Mouse (Mus musculus): ENCODE data around the gene Card6. TPM values are rescaled to one million over a fixed set of nuclear protein-coding genes. Genes with fewer than 3 reads are reported as not detected.

Card6 gene
- total RNA-seq, 1 experiment: 0.18 TPM

DNA sequence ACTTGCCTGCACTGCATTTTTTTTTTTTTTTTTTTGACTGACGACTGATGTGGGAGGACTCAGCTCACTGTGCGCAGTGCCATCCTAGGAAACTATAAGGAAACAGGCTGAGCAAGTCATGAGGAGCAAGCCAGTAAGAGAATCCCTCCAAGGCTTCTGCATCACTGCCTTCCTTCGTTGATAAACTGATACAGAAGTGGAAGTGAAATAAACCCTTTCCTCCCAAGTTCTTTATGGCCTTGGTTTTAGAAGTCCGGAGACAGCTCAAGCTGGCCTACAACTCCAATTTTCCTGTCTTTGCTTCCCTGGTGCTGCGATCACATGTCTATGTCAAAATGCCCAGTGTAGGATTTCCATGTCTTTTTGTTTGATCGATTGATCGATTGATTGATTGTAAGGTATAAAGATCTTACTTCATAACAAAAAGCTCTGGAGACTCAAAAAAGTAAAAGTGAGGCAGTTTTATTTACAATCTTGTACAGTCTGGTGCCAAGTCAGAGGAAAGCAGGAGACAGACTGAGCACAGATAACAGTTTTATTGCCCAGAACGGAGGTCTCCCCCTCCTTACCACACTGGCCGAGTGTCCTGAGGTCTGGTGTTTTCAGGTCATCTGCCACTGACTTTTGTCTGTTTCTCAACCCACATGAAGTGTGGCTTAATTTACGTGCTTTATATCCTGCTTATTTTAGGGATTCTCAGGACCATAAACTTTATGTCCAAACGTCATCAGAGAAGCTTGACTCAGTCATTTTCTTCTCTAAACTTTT, 12.6 kb downstream of the Card6 start:
- no peaks in the 10 kb centered on the region for H3K9me3 ChIP-seq (ENCODE audit: control insufficient read depth, insufficient read depth, low read depth, low read length)
- in situ Hi-C loops (cut with MboI; ENCODE audit: low sequenced_read_pairs in 2 of 2, unreplicated experiment in 2 of 2): loop anchor here in 1 of 2 experiments (25.0 kb wide), 1 partner anchor 1117 kb away; no protein-coding TSS in a partner anchor
- TF ChIP-seq CHD2 (IDR thresholded peaks at IDR 0.05; ENCODE audit: low read depth, low read length) (no peak), ZNF384 (IDR thresholded peaks at IDR 0.05; ENCODE audit: low read depth, low read length) (no peak), HCFC1 (IDR thresholded peaks at IDR 0.05; ENCODE audit: borderline replicate concordance, insufficient read depth, low read length) (no peak), ZC3H11A (IDR thresholded peaks at IDR 0.05; ENCODE audit: borderline replicate concordance, low read depth, low read length) (no peak), MAFK (IDR thresholded peaks at IDR 0.05; ENCODE audit: insufficient read depth, low read depth, low read length) (no peak)
- no peak overlapping the region for H3K27ac ChIP-seq (ENCODE audit: insufficient read depth, low read depth, low read length, poor library complexity, severe bottlenecking)
- no peaks in the 10 kb centered on the region for H3K36me3 ChIP-seq (ENCODE audit: control insufficient read depth, insufficient read depth, low read length, poor library complexity, severe bottlenecking)
- H3K4me1 ChIP-seq (ENCODE audit: control insufficient read depth in 2 of 2, insufficient read depth in 2 of 2, low read length in 2 of 2, poor library complexity in 1 of 2): no peaks in the 10 kb centered on the region
- DNase-seq (ENCODE audit: low read depth, low spot score): no peak
- no peak overlapping the region for H3K9ac ChIP-seq (ENCODE audit: insufficient read depth, low read depth, low read length, poor library complexity, severe bottlenecking)
- no peak overlapping the region for H3K4me3 ChIP-seq (ENCODE audit: insufficient read depth in 1 of 2, low read depth in 1 of 2, low read length in 2 of 2, poor library complexity in 1 of 2, severe bottlenecking in 1 of 2)

DNA sequence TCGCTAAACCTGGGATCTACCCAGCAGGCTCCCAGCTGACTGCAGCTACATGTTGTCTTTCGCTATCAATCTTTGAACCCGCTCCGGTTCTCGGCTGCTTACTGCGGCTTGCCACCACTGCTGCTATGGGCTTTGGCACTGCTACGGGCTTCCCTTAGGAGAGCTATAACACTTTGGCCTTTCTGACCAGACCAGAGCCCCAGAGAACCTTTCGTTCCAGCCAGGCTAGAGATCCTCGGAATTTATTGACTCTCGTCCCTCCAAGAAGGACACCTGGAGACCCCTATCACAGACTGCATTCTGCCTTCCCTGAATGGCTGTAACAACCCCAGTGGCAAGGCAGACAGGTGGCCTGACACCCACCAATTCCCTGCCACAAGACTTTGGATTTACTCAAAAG, 18.2 kb downstream of the Card6 start:
- Histone ChIP-seq H3K9ac (ENCODE audit: insufficient read depth, low read depth, low read length, poor library complexity, severe bottlenecking) (no peak overlapping the region), H3K9me3 (ENCODE audit: control insufficient read depth, insufficient read depth, low read depth, low read length) (no peaks in the 10 kb centered on the region), H3K36me3 (ENCODE audit: control insufficient read depth, insufficient read depth, low read length, poor library complexity, severe bottlenecking) (no peaks in the 10 kb centered on the region), H3K4me3 (ENCODE audit: insufficient read depth in 1 of 2, low read depth in 1 of 2, low read length in 2 of 2, poor library complexity in 1 of 2, severe bottlenecking in 1 of 2) (no peak overlapping the region), H3K4me1 (ENCODE audit: control insufficient read depth in 2 of 2, insufficient read depth in 2 of 2, low read length in 2 of 2, poor library complexity in 1 of 2) (no peaks in the 10 kb centered on the region), H3K27ac (ENCODE audit: insufficient read depth, low read depth, low read length, poor library complexity, severe bottlenecking) (no peak overlapping the region)
- TF ChIP-seq MAFK (IDR thresholded peaks at IDR 0.05; ENCODE audit: insufficient read depth, low read depth, low read length) (no peak), ZNF384 (IDR thresholded peaks at IDR 0.05; ENCODE audit: low read depth, low read length) (no peak), HCFC1 (IDR thresholded peaks at IDR 0.05; ENCODE audit: borderline replicate concordance, insufficient read depth, low read length) (no peak), ZC3H11A (IDR thresholded peaks at IDR 0.05; ENCODE audit: borderline replicate concordance, low read depth, low read length) (no peak), CHD2 (IDR thresholded peaks at IDR 0.05; ENCODE audit: low read depth, low read length) (no peak)
- in situ Hi-C loops (cut with MboI; ENCODE audit: low sequenced_read_pairs in 2 of 2, unreplicated experiment in 2 of 2): loop anchor here in 1 of 2 experiments (25.0 kb wide), 1 partner anchor 1122 kb away; no protein-coding TSS in a partner anchor
- DNase-seq (ENCODE audit: low read depth, low spot score): no peak

DNA sequence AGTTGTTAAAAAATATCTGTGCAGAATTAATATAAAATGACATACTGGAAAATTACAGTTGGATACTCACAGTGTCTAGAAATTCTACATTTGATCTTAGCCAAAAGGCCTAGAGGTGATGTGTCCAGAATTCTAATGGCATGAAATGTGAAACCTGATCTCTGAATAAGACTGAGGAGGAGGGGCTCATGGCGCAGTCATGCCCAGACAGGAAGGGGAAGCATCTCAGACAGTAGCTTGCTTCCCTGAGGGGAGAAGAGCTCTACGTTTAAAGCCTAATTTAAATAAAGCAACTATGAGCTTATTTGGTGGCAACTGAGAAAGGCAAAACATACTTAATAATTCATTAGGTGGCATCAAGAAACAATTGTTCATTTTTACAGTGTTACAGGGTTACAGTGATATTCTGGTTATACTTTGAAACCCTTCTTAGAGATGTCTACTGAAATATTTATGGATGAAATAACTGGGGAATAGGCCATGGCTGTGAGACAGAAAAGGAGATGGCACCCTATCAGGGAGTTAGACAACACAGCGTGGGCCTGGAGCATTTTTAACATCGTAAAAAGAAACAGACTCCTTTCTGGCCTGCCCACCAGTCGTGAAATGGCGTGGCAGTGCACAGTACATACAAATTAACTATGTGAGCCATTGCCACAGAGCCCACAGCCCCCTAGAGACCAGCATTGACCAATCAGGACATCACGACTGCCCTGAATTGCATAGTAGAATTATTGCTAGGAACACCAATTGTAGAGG, 19.3 kb downstream of the Card6 start:
- Histone ChIP-seq H3K4me1 (ENCODE audit: control insufficient read depth in 2 of 2, insufficient read depth in 2 of 2, low read length in 2 of 2, poor library complexity in 1 of 2) (no peaks in the 10 kb centered on the region), H3K4me3 (ENCODE audit: insufficient read depth in 1 of 2, low read depth in 1 of 2, low read length in 2 of 2, poor library complexity in 1 of 2, severe bottlenecking in 1 of 2) (no peak overlapping the region), H3K27ac (ENCODE audit: insufficient read depth, low read depth, low read length, poor library complexity, severe bottlenecking) (no peak overlapping the region), H3K36me3 (ENCODE audit: control insufficient read depth, insufficient read depth, low read length, poor library complexity, severe bottlenecking) (no peaks in the 10 kb centered on the region), H3K9ac (ENCODE audit: insufficient read depth, low read depth, low read length, poor library complexity, severe bottlenecking) (no peak overlapping the region), H3K9me3 (ENCODE audit: control insufficient read depth, insufficient read depth, low read depth, low read length) (no peaks in the 10 kb centered on the region)
- no peak for DNase-seq (ENCODE audit: low read depth, low spot score)
- no peak for TF ChIP-seq CHD2 (IDR thresholded peaks at IDR 0.05; ENCODE audit: low read depth, low read length)
- in situ Hi-C loops (cut with MboI; ENCODE audit: low sequenced_read_pairs in 2 of 2, unreplicated experiment in 2 of 2): loop anchor here in 1 of 2 experiments (25.0 kb wide), 1 partner anchor 1123 kb away; no protein-coding TSS in a partner anchor

DNA sequence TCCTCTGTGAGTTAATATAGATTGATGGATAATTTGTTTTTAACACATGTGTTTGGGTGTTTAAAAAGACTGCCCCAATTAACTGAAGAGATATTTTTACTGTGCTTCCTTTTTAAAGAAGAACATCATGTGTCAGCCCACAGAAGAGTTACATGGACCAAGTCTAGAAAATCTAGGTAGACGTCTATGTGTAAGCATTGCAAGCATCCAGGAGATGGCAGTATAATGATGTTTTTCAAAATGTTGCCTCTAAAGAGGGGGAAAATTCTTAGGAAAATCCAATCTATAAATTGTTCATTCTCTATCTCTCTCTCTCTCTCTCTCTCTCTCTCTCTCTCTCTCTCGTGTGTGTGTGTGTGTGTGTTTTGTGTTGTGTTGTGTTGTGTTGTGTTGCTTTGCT, 22.2 kb downstream of the Card6 start:
- Histone ChIP-seq H3K36me3 (ENCODE audit: control insufficient read depth, insufficient read depth, low read length, poor library complexity, severe bottlenecking) (no peaks in the 10 kb centered on the region), H3K9ac (ENCODE audit: insufficient read depth, low read depth, low read length, poor library complexity, severe bottlenecking) (no peak overlapping the region), H3K4me3 (ENCODE audit: insufficient read depth in 1 of 2, low read depth in 1 of 2, low read length in 2 of 2, poor library complexity in 1 of 2, severe bottlenecking in 1 of 2) (no peak overlapping the region), H3K9me3 (ENCODE audit: control insufficient read depth, insufficient read depth, low read depth, low read length) (no peaks in the 10 kb centered on the region), H3K27ac (ENCODE audit: insufficient read depth, low read depth, low read length, poor library complexity, severe bottlenecking) (no peak overlapping the region), H3K4me1 (ENCODE audit: control insufficient read depth in 2 of 2, insufficient read depth in 2 of 2, low read length in 2 of 2, poor library complexity in 1 of 2) (no peaks in the 10 kb centered on the region)
- no peak for DNase-seq (ENCODE audit: low read depth, low spot score)
- TF ChIP-seq ZC3H11A (IDR thresholded peaks at IDR 0.05; ENCODE audit: borderline replicate concordance, low read depth, low read length) (peak; percentile 45; the same call in 1 of the 2 replicates), HCFC1 (IDR thresholded peaks at IDR 0.05; ENCODE audit: borderline replicate concordance, insufficient read depth, low read length) (no peak)
- in situ Hi-C loops (cut with MboI; ENCODE audit: low sequenced_read_pairs in 2 of 2, unreplicated experiment in 2 of 2): loop anchor here in 1 of 2 experiments (25.0 kb wide), 1 partner anchor 1126 kb away; no protein-coding TSS in a partner anchor
